Mouse (Mus musculus) v-Abl transformed pro-B cells (cell line): ENCODE measurements around the gene Il6st.
"Not testable (repeated sequence)": the region's sequence is repeated elsewhere in the genome, so short reads cannot be mapped to it uniquely, and the experiment has no call there.

Experiments used
- in situ Hi-C, 2 experiments: fragments of 400-800 bp; cut with MboI; formaldehyde crosslinking; loops; one replicate each; pipeline ENCODE4 v1.15.1; 2025; ENCODE audit not compliant: unreplicated experiment in 2 of 2

Gene Il6st

GRCm38 (mm10) chr13:112463868-112464625 lies at the start of gene Il6st:
Gene Il6st, plus strand, starts transcription at chr13:112464070.
- in situ Hi-C loops: no loop called here

GRCm38 (mm10) chr13:112415896-112416295 lies 48.0 kb upstream of the Il6st start:
- in situ Hi-C loops: no loop called here

GRCm38 (mm10) chr13:112416410-112417162 lies 47.3 kb upstream of the Il6st start:
- in situ Hi-C loops: no loop called here

GRCm38 (mm10) chr13:112417163-112417523 lies 46.7 kb upstream of the Il6st start:
- in situ Hi-C loops: no loop called here

- in situ Hi-C loops: no loop called here
Observed at GRCm38 (mm10) chr13:112417861-112418423, 45.9 kb upstream of the Il6st start.

- in situ Hi-C loops: no loop called here
Observed at GRCm38 (mm10) chr13:112418595-112418994, 45.3 kb upstream of the Il6st start.

- in situ Hi-C loops: no loop called here
Observed at GRCm38 (mm10) chr13:112424212-112424611, 39.7 kb upstream of the Il6st start.

- in situ Hi-C loops: no loop called here
Observed at GRCm38 (mm10) chr13:112424635-112425034, 39.2 kb upstream of the Il6st start.

- in situ Hi-C loops: no loop called here
Observed at GRCm38 (mm10) chr13:112425181-112425654, 38.7 kb upstream of the Il6st start.

GRCm38 (mm10) chr13:112426265-112427135 lies 37.4 kb upstream of the Il6st start:
- in situ Hi-C loops: no loop called here

GRCm38 (mm10) chr13:112427136-112427470 lies 36.8 kb upstream of the Il6st start:
- in situ Hi-C loops: not testable (repeated sequence)

- in situ Hi-C loops: no loop called here
Observed at GRCm38 (mm10) chr13:112427521-112427920, 36.3 kb upstream of the Il6st start.

GRCm38 (mm10) chr13:112433271-112433670 lies 30.6 kb upstream of the Il6st start:
- in situ Hi-C loops: no loop called here

- in situ Hi-C loops: no loop called here
Observed at GRCm38 (mm10) chr13:112435241-112436075, 28.4 kb upstream of the Il6st start.

- in situ Hi-C loops: no loop called here
Observed at GRCm38 (mm10) chr13:112436288-112436687, 27.6 kb upstream of the Il6st start.

- in situ Hi-C loops: no loop called here
Observed at GRCm38 (mm10) chr13:112438001-112438868, 25.6 kb upstream of the Il6st start.

- in situ Hi-C loops: no loop called here
Observed at GRCm38 (mm10) chr13:112439105-112439818, 24.6 kb upstream of the Il6st start.

- in situ Hi-C loops: no loop called here
Observed at GRCm38 (mm10) chr13:112439917-112440361, 23.9 kb upstream of the Il6st start.
